8 mouse cellular contexts compared by ENCODE assay signal in genomic region chr7:135715642-135716444, GRCm38 (mm10). TPM values are rescaled to one million over a fixed set of nuclear protein-coding genes. Genes with fewer than 3 reads are reported as not detected.
A peak's percentile ranks its signal among the peaks of the same experiment; 100 is the strongest.
DNase-seq lines count a peak whose midpoint lies in the region; ATAC-seq and TF ChIP-seq lines count a peak whose summit lies in the region.

TSS of gene Mki67 (minus strand) at chr7:135716361.

- H3K27ac ChIP-seq in bone marrow, adult 2 months (ENCODE audit: control insufficient read depth, insufficient read depth, low read depth, low read length, poor library complexity), result peak within 1 kb of the TSS; percentile 86
- peak within 1 kb of the TSS; percentile 78 for H3K27ac ChIP-seq in kidney, embryonic 16.5 days (ENCODE audit: low read length)
- H3K27ac ChIP-seq in stomach, embryonic 15.5 days, result peak within 1 kb of the TSS; percentile 67; the same call in 1 of the 2 replicates

- ATAC-seq in kidney, embryonic 16.5 days (ENCODE audit: low FRiP score, low TSS enrichment), result peak; percentile 73
- no peak; the same call in none of the 2 replicates for ATAC-seq in stomach, embryonic 15.5 days (ENCODE audit: insufficient read depth, low FRiP score, low read depth)

- peak within 1 kb of the TSS; percentile 84 for H3K4me3 ChIP-seq in bone marrow, adult 2 months (replicated peaks; ENCODE audit: control insufficient read depth, low read depth, low read length)
- H3K4me3 ChIP-seq in kidney, embryonic 16.5 days (ENCODE audit: low read length), result peak within 1 kb of the TSS; percentile 97
- H3K4me3 ChIP-seq in megakaryocyte, embryonic 14.5 days (replicated peaks), result peak within 1 kb of the TSS; percentile 98
- peak within 1 kb of the TSS; percentile 90 for H3K4me3 ChIP-seq in stomach, embryonic 15.5 days (replicated peaks)

- H3K4me2 ChIP-seq in kidney, embryonic 16.5 days (replicated peaks; ENCODE audit: low read depth, low read length), result peak within 1 kb of the TSS; percentile 69
- H3K4me2 ChIP-seq in stomach, embryonic 15.5 days, result peak within 1 kb of the TSS; percentile 64

- no peak for TF ChIP-seq CTCF in bone marrow, adult 2 months (IDR thresholded peaks at IDR 0.05; ENCODE audit: control insufficient read depth, insufficient read depth, low read length)

- under 1% methylated on average over 82 of the region's 82 CpGs for WGBS in bone marrow, adult 2 months
- 0% methylated on average over 82 of the region's 82 CpGs for WGBS in kidney, embryonic 16.5 days
- WGBS in stomach, embryonic 15.5 days, result under 1% methylated on average over 79 of the region's 82 CpGs

- peak within 1 kb of the TSS; percentile 97 for H3K9ac ChIP-seq in kidney, embryonic 16.5 days (replicated peaks; ENCODE audit: low read length)
- peak within 1 kb of the TSS; percentile 55 for H3K9ac ChIP-seq in stomach, embryonic 15.5 days

- H3K9me3 ChIP-seq in kidney, embryonic 16.5 days (ENCODE audit: low read length), result no peaks in the 10 kb centered on the region
- no peaks in the 10 kb centered on the region for H3K9me3 ChIP-seq in megakaryocyte, embryonic 14.5 days
- no peaks in the 10 kb centered on the region for H3K9me3 ChIP-seq in stomach, embryonic 15.5 days

- peaks cover 3% of the 10 kb centered on the region; the same call in 1 of the 2 replicates for H3K36me3 ChIP-seq in kidney, embryonic 16.5 days (ENCODE audit: insufficient read depth, low read length)
- peaks cover 6% of the 10 kb centered on the region for H3K36me3 ChIP-seq in megakaryocyte, embryonic 14.5 days (replicated peaks; ENCODE audit: low read length)
- no peaks in the 10 kb centered on the region for H3K36me3 ChIP-seq in stomach, embryonic 15.5 days

- H3K27me3 ChIP-seq in kidney, embryonic 16.5 days (ENCODE audit: insufficient read depth, low read length), result no peaks in the 10 kb centered on the region
- H3K27me3 ChIP-seq in megakaryocyte, embryonic 14.5 days (replicated peaks), result no peaks in the 10 kb centered on the region
- H3K27me3 ChIP-seq in stomach, embryonic 15.5 days (replicated peaks), result no peaks in the 10 kb centered on the region

- TF ChIP-seq POLR2A in bone marrow, adult 2 months (IDR thresholded peaks at IDR 0.05; ENCODE audit: borderline replicate concordance, control insufficient read depth, low read depth, low read length), result peak; percentile 36; the same call in 1 of the 2 replicates

- peaks cover 2% of the 10 kb centered on the region; the same call in 1 of the 2 replicates for H3K4me1 ChIP-seq in bone marrow, adult 2 months (ENCODE audit: control insufficient read depth, insufficient read depth, low read length)
- H3K4me1 ChIP-seq in kidney, embryonic 16.5 days (ENCODE audit: insufficient read depth, low read length), result peaks cover 19% of the 10 kb centered on the region
- H3K4me1 ChIP-seq in megakaryocyte, embryonic 14.5 days, result peaks cover 54% of the 10 kb centered on the region
- H3K4me1 ChIP-seq in stomach, embryonic 15.5 days, result peaks cover 9% of the 10 kb centered on the region

- DNase-seq in ovary, postnatal 10 days (ENCODE audit: low spot score), result peak; percentile 8
- no peak for DNase-seq in ovary, adult 18-20 months (ENCODE audit: low spot score)
- DNase-seq in gastrocnemius, postnatal 4 days (ENCODE audit: low spot score in 2 of 2), result peak; percentile 28 to 31
- no peak for DNase-seq in layer of hippocampus, adult 9-11 months

RNA-seq across cellular contexts. Expression of gene Mki67, which starts in this region (rescaled TPM):
- 203 and 249 TPM in 2 replicates for polyA plus RNA-seq in bone marrow, adult 2 months (2011; ENCODE audit: insufficient read depth, insufficient read length, low replicate concordance, missing spikeins)
- total RNA-seq in gastrocnemius, postnatal 4 days (2021), result 10 to 100 TPM; 61.5 to 67.8 TPM
- 32.6 and 35.8 TPM in 2 replicates for polyA plus RNA-seq in kidney, embryonic 16.5 days (2015; fragmentation: Nextera tagmentation; extraction: Ambion mirVana)
- polyA plus RNA-seq in megakaryocyte, embryonic 14.5 days (2012; ENCODE audit: insufficient read depth, low replicate concordance), result 2.3 and 2.9 TPM in 2 replicates
- polyA plus RNA-seq in stomach, embryonic 15.5 days (2015; fragmentation: Nextera tagmentation; extraction: Ambion mirVana), result 47.5 and 49.7 TPM in 2 replicates

Comparison
In these comparisons a context has a peak if more than half of its experiments do, and no peak if none do; other contexts are left out.
1. DNase-seq: peak in ovary, postnatal 10 days (single experiment) and gastrocnemius, postnatal 4 days (2 of 2); none in ovary, adult 18-20 months (single experiment) and layer of hippocampus, adult 9-11 months (single experiment).
2. Peak in every context shown above with its lines, with median percentiles within 50 percentile points of each other: H3K27ac ChIP-seq and H3K4me3 ChIP-seq.